Comparison of ENCODE assay signal across 15 mouse cellular contexts in the genomic region with DNA sequence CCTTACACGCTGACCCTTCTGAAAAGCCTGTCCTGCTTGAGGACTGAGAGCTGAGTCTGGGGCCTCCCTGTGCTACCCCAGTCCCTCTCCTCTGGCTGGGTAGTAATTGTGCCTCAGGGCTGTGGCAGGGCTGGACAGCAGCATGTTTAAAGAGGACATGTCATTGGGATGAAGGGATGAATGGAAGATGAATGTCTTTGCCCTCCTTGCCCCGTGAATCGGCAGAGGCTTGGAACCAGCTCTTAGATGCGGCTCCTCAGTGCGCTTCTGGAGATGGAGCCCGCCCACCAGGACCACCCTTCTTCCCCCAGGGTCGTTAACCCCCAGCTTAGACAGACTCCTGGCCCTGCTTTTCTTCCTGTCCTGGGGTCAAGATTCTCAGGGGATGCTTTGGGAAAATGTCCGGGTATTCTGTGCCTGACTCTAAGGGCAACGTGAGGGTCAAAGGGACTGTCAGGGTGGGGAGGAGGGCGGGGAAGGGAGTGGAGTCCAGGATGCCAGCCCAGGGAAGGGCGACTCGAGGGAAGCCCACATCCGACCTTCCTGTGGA. TPM values are rescaled to one million over a fixed set of nuclear protein-coding genes. Genes with fewer than 3 reads are reported as not detected.
DNase-seq lines count a peak whose midpoint lies in the region; ATAC-seq lines count a peak whose summit lies in the region.
"Had no signal": no experiment of that assay in that cellular context is flagged by ENCODE, and none has a peak within 500 bp of the region (broad histone marks: within the 10 kb centered on the region; RNA-seq: fewer than 3 reads in every experiment).

No protein-coding gene starts in this region.

- WGBS in hindbrain, embryonic 12.5 days = 17% methylated on average over 13 of the region's 13 CpGs
- 16% methylated on average over 13 of the region's 13 CpGs for WGBS in hindbrain, embryonic 14.5 days
- 21% methylated on average over 13 of the region's 13 CpGs for WGBS in embryonic facial prominence, embryonic 14.5 days
- WGBS in neural tube, embryonic 12.5 days = 5% methylated on average over 13 of the region's 13 CpGs

- peaks cover 9% of the 10 kb centered on the region for H3K36me3 ChIP-seq in hindbrain, embryonic 12.5 days
- H3K36me3 ChIP-seq in hindbrain, embryonic 14.5 days (replicated peaks; ENCODE audit: control insufficient read depth, insufficient read depth) = peaks cover 52% of the 10 kb centered on the region
- H3K36me3 ChIP-seq in embryonic facial prominence, embryonic 14.5 days (ENCODE audit: control insufficient read depth, insufficient read depth, low read length) = peaks cover 34% of the 10 kb centered on the region
- peaks cover 7% of the 10 kb centered on the region for H3K36me3 ChIP-seq in neural tube, embryonic 12.5 days
- H3K36me3 ChIP-seq: forebrain, embryonic 12.5 days; liver, embryonic 12.5 days had no signal

- 0 out of 2 replicates have a peak overlapping the region, but pooled peaks have one; percentile 19 for H3K9ac ChIP-seq in hindbrain, embryonic 12.5 days
- no peak overlapping the region for H3K9ac ChIP-seq in hindbrain, embryonic 14.5 days
- 0 out of 2 replicates have a peak overlapping the region, but pooled peaks have one; percentile 32 for H3K9ac ChIP-seq in embryonic facial prominence, embryonic 14.5 days (ENCODE audit: low read depth, low read length)
- H3K9ac ChIP-seq in neural tube, embryonic 12.5 days = 0 out of 2 replicates have a peak overlapping the region, but pooled peaks have one; percentile 29
- H3K9ac ChIP-seq: forebrain, embryonic 12.5 days; liver, embryonic 12.5 days had no signal

- 0 out of 2 replicates have a peak overlapping the region, but pooled peaks have one; percentile 23 for H3K27ac ChIP-seq in hindbrain, embryonic 12.5 days
- no peak overlapping the region for H3K27ac ChIP-seq in hindbrain, embryonic 14.5 days
- peak overlapping the region; percentile 95 for H3K27ac ChIP-seq in embryonic facial prominence, embryonic 14.5 days (replicated peaks; ENCODE audit: low read depth, low read length)
- no peak overlapping the region for H3K27ac ChIP-seq in neural tube, embryonic 12.5 days
- H3K27ac ChIP-seq: forebrain, embryonic 12.5 days; liver, embryonic 12.5 days had no signal

- no peaks in the 10 kb centered on the region; the same call in 1 of the 2 replicates for H3K27me3 ChIP-seq in hindbrain, embryonic 12.5 days
- no peaks in the 10 kb centered on the region for H3K27me3 ChIP-seq in hindbrain, embryonic 14.5 days (ENCODE audit: control insufficient read depth, insufficient read depth, low read length)
- no peaks in the 10 kb centered on the region for H3K27me3 ChIP-seq in embryonic facial prominence, embryonic 14.5 days (replicated peaks; ENCODE audit: control insufficient read depth, insufficient read depth, low read length)
- H3K27me3 ChIP-seq in neural tube, embryonic 12.5 days (replicated peaks) = 0 out of 2 replicates have a peak, but pooled peaks cover 5% of the 10 kb centered on the region
- H3K27me3 ChIP-seq: forebrain, embryonic 12.5 days had no signal

- no peak for ATAC-seq in hindbrain, embryonic 12.5 days (ENCODE audit: low FRiP score)
- no peak for ATAC-seq in hindbrain, embryonic 14.5 days (ENCODE audit: low FRiP score)
- ATAC-seq in embryonic facial prominence, embryonic 14.5 days (ENCODE audit: low read depth) = 0 out of 2 replicates have a peak, but pooled peaks have one; percentile 8
- ATAC-seq in neural tube, embryonic 12.5 days (ENCODE audit: low FRiP score, low read depth) = no peak
- ATAC-seq: liver, embryonic 12.5 days had no signal

- no peak for DNase-seq in hindbrain, embryonic 14.5 days (ENCODE audit: low spot score)
- DNase-seq in embryo, embryonic 10 days (ENCODE audit: low spot score) = peak; percentile 80
- no peak for DNase-seq in embryonic facial prominence, embryonic 14.5 days (ENCODE audit: low spot score)
- no peak for DNase-seq in cerebellum, adult 11 months
- DNase-seq in right cerebral cortex, postnatal 4 days = no peak
- no peak for DNase-seq in layer of hippocampus, postnatal 14 days (ENCODE audit: low spot score in 2 of 2)
- DNase-seq: cerebellum, postnatal 14 days; kidney, adult 2 months; layer of hippocampus, adult 9-11 months; retina, postnatal 1 day had no signal

- no peak overlapping the region for H3K4me2 ChIP-seq in hindbrain, embryonic 12.5 days (replicated peaks)
- no peak overlapping the region for H3K4me2 ChIP-seq in hindbrain, embryonic 14.5 days (replicated peaks)
- 0 out of 2 replicates have a peak overlapping the region, but pooled peaks have one; percentile 14 for H3K4me2 ChIP-seq in embryonic facial prominence, embryonic 14.5 days (ENCODE audit: low read depth, low read length)
- H3K4me2 ChIP-seq in neural tube, embryonic 12.5 days (replicated peaks) = no peak overlapping the region; the same call in 1 of the 2 replicates
- H3K4me2 ChIP-seq: forebrain, embryonic 12.5 days; liver, embryonic 12.5 days had no signal

- H3K4me1 ChIP-seq in hindbrain, embryonic 12.5 days = peaks cover 10% of the 10 kb centered on the region
- no peaks in the 10 kb centered on the region; the same call in 1 of the 2 replicates for H3K4me1 ChIP-seq in hindbrain, embryonic 14.5 days (replicated peaks; ENCODE audit: control insufficient read depth, insufficient read depth, low read length)
- H3K4me1 ChIP-seq in embryonic facial prominence, embryonic 14.5 days (ENCODE audit: control insufficient read depth, insufficient read depth, low read length) = peaks cover 33% of the 10 kb centered on the region
- H3K4me1 ChIP-seq in neural tube, embryonic 12.5 days = peaks cover 10% of the 10 kb centered on the region
- H3K4me1 ChIP-seq: liver, embryonic 12.5 days had no signal

- H3K4me3 ChIP-seq in hindbrain, embryonic 12.5 days = no peak overlapping the region
- H3K4me3 ChIP-seq in hindbrain, embryonic 14.5 days (replicated peaks; ENCODE audit: low read length) = no peak overlapping the region
- no peak overlapping the region for H3K4me3 ChIP-seq in embryonic facial prominence, embryonic 14.5 days (ENCODE audit: low read depth, low read length)
- H3K4me3 ChIP-seq in neural tube, embryonic 12.5 days = no peak overlapping the region
- H3K4me3 ChIP-seq: forebrain, embryonic 12.5 days; liver, embryonic 12.5 days; myocyte had no signal

- no peaks in the 10 kb centered on the region for H3K9me3 ChIP-seq in hindbrain, embryonic 12.5 days (replicated peaks)
- no peaks in the 10 kb centered on the region for H3K9me3 ChIP-seq in hindbrain, embryonic 14.5 days (ENCODE audit: control insufficient read depth, low read length)
- H3K9me3 ChIP-seq in embryonic facial prominence, embryonic 14.5 days (ENCODE audit: control insufficient read depth, low read length) = no peaks in the 10 kb centered on the region
- no peaks in the 10 kb centered on the region for H3K9me3 ChIP-seq in neural tube, embryonic 12.5 days
- H3K9me3 ChIP-seq: forebrain, embryonic 12.5 days; liver, embryonic 12.5 days had no signal

RNA-seq across cellular contexts. Expression of gene Ciz1, which starts 23.1 kb away (rescaled TPM):
- 59.1 and 66.3 TPM in 2 replicates for polyA plus RNA-seq in hindbrain, embryonic 12.5 days (2016; fragmentation: Nextera tagmentation; extraction: Ambion mirVana)
- polyA plus RNA-seq in hindbrain, embryonic 14.5 days (2014; fragmentation: Nextera tagmentation; extraction: Ambion mirVana) = 47.5 and 49.1 TPM in 2 replicates
- polyA plus RNA-seq in embryonic facial prominence, embryonic 14.5 days (2014; fragmentation: Nextera tagmentation; extraction: Ambion mirVana) = 41.9 and 48.0 TPM in 2 replicates
- 55.8 and 57.6 TPM in 2 replicates for polyA plus RNA-seq in neural tube, embryonic 12.5 days (2016; fragmentation: Nextera tagmentation; extraction: Ambion mirVana)
- 10 to 100 TPM; 67.3 to 69.5 TPM for total RNA-seq in layer of hippocampus, postnatal 14 days (2021)

RNA-seq across cellular contexts. Expression of gene Dnm1, which starts 24.2 kb away (rescaled TPM):
- polyA plus RNA-seq in hindbrain, embryonic 12.5 days (2016; fragmentation: Nextera tagmentation; extraction: Ambion mirVana) = 44.4 and 47.5 TPM in 2 replicates
- 123 and 132 TPM in 2 replicates for polyA plus RNA-seq in hindbrain, embryonic 14.5 days (2014; fragmentation: Nextera tagmentation; extraction: Ambion mirVana)
- 34.1 and 41.7 TPM in 2 replicates for polyA plus RNA-seq in embryonic facial prominence, embryonic 14.5 days (2014; fragmentation: Nextera tagmentation; extraction: Ambion mirVana)
- polyA plus RNA-seq in neural tube, embryonic 12.5 days (2016; fragmentation: Nextera tagmentation; extraction: Ambion mirVana) = 35.4 and 41.1 TPM in 2 replicates
- 1,000 to 10,000 TPM; 1,139 to 1,143 TPM for total RNA-seq in layer of hippocampus, postnatal 14 days (2021)

RNA-seq across cellular contexts. Expression of gene Swi5, which starts 41.1 kb away (rescaled TPM):
- 380 and 382 TPM in 2 replicates for polyA plus RNA-seq in hindbrain, embryonic 12.5 days (2016; fragmentation: Nextera tagmentation; extraction: Ambion mirVana)
- 192 and 221 TPM in 2 replicates for polyA plus RNA-seq in hindbrain, embryonic 14.5 days (2014; fragmentation: Nextera tagmentation; extraction: Ambion mirVana)
- 206 and 249 TPM in 2 replicates for polyA plus RNA-seq in embryonic facial prominence, embryonic 14.5 days (2014; fragmentation: Nextera tagmentation; extraction: Ambion mirVana)
- 351 and 444 TPM in 2 replicates for polyA plus RNA-seq in neural tube, embryonic 12.5 days (2016; fragmentation: Nextera tagmentation; extraction: Ambion mirVana)
- 100 to 1,000 TPM; 210 to 223 TPM for total RNA-seq in layer of hippocampus, postnatal 14 days (2021)

RNA-seq across cellular contexts. Expression of gene Golga2, which starts 41.8 kb away (rescaled TPM):
- polyA plus RNA-seq in hindbrain, embryonic 12.5 days (2016; fragmentation: Nextera tagmentation; extraction: Ambion mirVana) = 31.5 and 31.6 TPM in 2 replicates
- polyA plus RNA-seq in hindbrain, embryonic 14.5 days (2014; fragmentation: Nextera tagmentation; extraction: Ambion mirVana) = 26.4 and 29.6 TPM in 2 replicates
- 27.2 and 33.1 TPM in 2 replicates for polyA plus RNA-seq in embryonic facial prominence, embryonic 14.5 days (2014; fragmentation: Nextera tagmentation; extraction: Ambion mirVana)
- polyA plus RNA-seq in neural tube, embryonic 12.5 days (2016; fragmentation: Nextera tagmentation; extraction: Ambion mirVana) = 29.2 and 32.4 TPM in 2 replicates
- 10 to 100 TPM; 73.8 to 86.1 TPM for total RNA-seq in layer of hippocampus, postnatal 14 days (2021)

RNA-seq across cellular contexts. Expression of gene 1110008P14Rik, which starts 52.8 kb away (rescaled TPM):
- polyA plus RNA-seq in hindbrain, embryonic 12.5 days (2016; fragmentation: Nextera tagmentation; extraction: Ambion mirVana) = 62.6 and 72.8 TPM in 2 replicates
- polyA plus RNA-seq in hindbrain, embryonic 14.5 days (2014; fragmentation: Nextera tagmentation; extraction: Ambion mirVana) = 170 and 175 TPM in 2 replicates
- polyA plus RNA-seq in embryonic facial prominence, embryonic 14.5 days (2014; fragmentation: Nextera tagmentation; extraction: Ambion mirVana) = 67.7 and 79.7 TPM in 2 replicates
- polyA plus RNA-seq in neural tube, embryonic 12.5 days (2016; fragmentation: Nextera tagmentation; extraction: Ambion mirVana) = 86.4 and 87.9 TPM in 2 replicates
- total RNA-seq in layer of hippocampus, postnatal 14 days (2021) = 100 to 1,000 TPM; 181 to 189 TPM

Comparison
In these comparisons a context has a peak if more than half of its experiments do, and no peak if none do; other contexts are left out.
1. H3K27ac ChIP-seq: peak in hindbrain, embryonic 12.5 days (single experiment) and embryonic facial prominence, embryonic 14.5 days (single experiment); none in hindbrain, embryonic 14.5 days (single experiment) and neural tube, embryonic 12.5 days (single experiment).